Mouse (Mus musculus): ENCODE data around the gene Gba2. TPM values are rescaled to one million over a fixed set of nuclear protein-coding genes. Genes with fewer than 3 reads are reported as not detected.
"Not testable (repeated sequence)": the region's sequence is repeated elsewhere in the genome, so short reads cannot be mapped to it uniquely, and the experiment has no call there.

Gba2 gene
- polyA plus RNA-seq, 1 experiment, result 87.0 TPM

GRCm38 (mm10) chr4:43604099-43604498 is 25.4 kb upstream of the Gba2 start:
- no peak overlapping the region for H3K4me3 ChIP-seq (ENCODE audit: control insufficient read depth, insufficient read depth, low read length)
- 74% methylated on average over 3 of the region's 3 CpGs for WGBS
- no peak overlapping the region for H3K27ac ChIP-seq (ENCODE audit: control insufficient read depth, insufficient read depth, low read length)
- H3K27me3 ChIP-seq (ENCODE audit: control insufficient read depth, insufficient read depth, low read length), result no peaks in the 10 kb centered on the region
- DNase-seq, result no peak
- H3K36me3 ChIP-seq (ENCODE audit: control insufficient read depth, insufficient read depth, low read length), result no peaks in the 10 kb centered on the region
- TF ChIP-seq POLR2A (IDR thresholded peaks at IDR 0.05; ENCODE audit: control insufficient read depth, extremely low read depth, insufficient read depth, low read length, poor library complexity) (no peak), CTCF (IDR thresholded peaks at IDR 0.05; ENCODE audit: borderline replicate concordance, control insufficient read depth, extremely low read depth, insufficient read depth, low read length, poor library complexity) (no peak)
- no peaks in the 10 kb centered on the region for H3K4me1 ChIP-seq (replicated peaks; ENCODE audit: control insufficient read depth, insufficient read depth, low read length)

GRCm38 (mm10) chr4:43600195-43600934 is 21.7 kb upstream of the Gba2 start:
- no peaks in the 10 kb centered on the region for H3K4me1 ChIP-seq (replicated peaks; ENCODE audit: control insufficient read depth, insufficient read depth, low read length)
- H3K4me3 ChIP-seq (ENCODE audit: control insufficient read depth, insufficient read depth, low read length), result no peak overlapping the region
- TF ChIP-seq POLR2A (IDR thresholded peaks at IDR 0.05; ENCODE audit: control insufficient read depth, extremely low read depth, insufficient read depth, low read length, poor library complexity), result no peak
- TF ChIP-seq CTCF (IDR thresholded peaks at IDR 0.05; ENCODE audit: borderline replicate concordance, control insufficient read depth, extremely low read depth, insufficient read depth, low read length, poor library complexity), result no peak
- no peaks in the 10 kb centered on the region for H3K27me3 ChIP-seq (ENCODE audit: control insufficient read depth, insufficient read depth, low read length)
- WGBS, result 89% methylated on average over 9 of the region's 9 CpGs
- H3K27ac ChIP-seq (ENCODE audit: control insufficient read depth, insufficient read depth, low read length), result no peak overlapping the region
- no peak for DNase-seq
- H3K36me3 ChIP-seq (ENCODE audit: control insufficient read depth, insufficient read depth, low read length), result no peaks in the 10 kb centered on the region

- WGBS, result 94% methylated on average over 7 of the region's 7 CpGs
- H3K27me3 ChIP-seq (ENCODE audit: control insufficient read depth, insufficient read depth, low read length), result no peaks in the 10 kb centered on the region
- DNase-seq, result no peak
- no peaks in the 10 kb centered on the region for H3K4me1 ChIP-seq (replicated peaks; ENCODE audit: control insufficient read depth, insufficient read depth, low read length)
- H3K27ac ChIP-seq (ENCODE audit: control insufficient read depth, insufficient read depth, low read length), result no peak overlapping the region
- TF ChIP-seq POLR2A (IDR thresholded peaks at IDR 0.05; ENCODE audit: control insufficient read depth, extremely low read depth, insufficient read depth, low read length, poor library complexity) (no peak), CTCF (IDR thresholded peaks at IDR 0.05; ENCODE audit: borderline replicate concordance, control insufficient read depth, extremely low read depth, insufficient read depth, low read length, poor library complexity) (no peak)
- no peak overlapping the region for H3K4me3 ChIP-seq (ENCODE audit: control insufficient read depth, insufficient read depth, low read length)
- H3K36me3 ChIP-seq (ENCODE audit: control insufficient read depth, insufficient read depth, low read length), result no peaks in the 10 kb centered on the region
Measured at GRCm38 (mm10) chr4:43598650-43599380, 20.1 kb upstream of the Gba2 start.

GRCm38 (mm10) chr4:43598200-43598599 is 19.5 kb upstream of the Gba2 start:
- TF ChIP-seq POLR2A (IDR thresholded peaks at IDR 0.05; ENCODE audit: control insufficient read depth, extremely low read depth, insufficient read depth, low read length, poor library complexity) (no peak), CTCF (IDR thresholded peaks at IDR 0.05; ENCODE audit: borderline replicate concordance, control insufficient read depth, extremely low read depth, insufficient read depth, low read length, poor library complexity) (no peak)
- Histone ChIP-seq H3K4me3 (ENCODE audit: control insufficient read depth, insufficient read depth, low read length) (no peak overlapping the region), H3K27ac (ENCODE audit: control insufficient read depth, insufficient read depth, low read length) (no peak overlapping the region), H3K36me3 (ENCODE audit: control insufficient read depth, insufficient read depth, low read length) (no peaks in the 10 kb centered on the region), H3K4me1 (replicated peaks; ENCODE audit: control insufficient read depth, insufficient read depth, low read length) (no peaks in the 10 kb centered on the region), H3K27me3 (ENCODE audit: control insufficient read depth, insufficient read depth, low read length) (no peaks in the 10 kb centered on the region)
- no peak for DNase-seq
- 79% methylated on average over 4 of the region's 4 CpGs for WGBS

GRCm38 (mm10) chr4:43596597-43596996 is 17.9 kb upstream of the Gba2 start:
- 91% methylated on average over 2 of the region's 2 CpGs for WGBS

GRCm38 (mm10) chr4:43593453-43593852 is 14.8 kb upstream of the Gba2 start:
- 28% methylated on average over 3 of the region's 3 CpGs for WGBS
- Histone ChIP-seq H3K27ac (ENCODE audit: control insufficient read depth, insufficient read depth, low read length) (no peak overlapping the region), H3K27me3 (ENCODE audit: control insufficient read depth, insufficient read depth, low read length) (no peaks in the 10 kb centered on the region), H3K4me3 (ENCODE audit: control insufficient read depth, insufficient read depth, low read length) (no peak overlapping the region), H3K4me1 (replicated peaks; ENCODE audit: control insufficient read depth, insufficient read depth, low read length) (no peaks in the 10 kb centered on the region), H3K36me3 (ENCODE audit: control insufficient read depth, insufficient read depth, low read length) (no peaks in the 10 kb centered on the region)
- no peak for DNase-seq
- TF ChIP-seq POLR2A (IDR thresholded peaks at IDR 0.05; ENCODE audit: control insufficient read depth, extremely low read depth, insufficient read depth, low read length, poor library complexity) (no peak), CTCF (IDR thresholded peaks at IDR 0.05; ENCODE audit: borderline replicate concordance, control insufficient read depth, extremely low read depth, insufficient read depth, low read length, poor library complexity) (no peak)

More at GRCm38 (mm10) chr4:43596597-43596996, 17.9 kb upstream of the Gba2 start:
- not testable (repeated sequence) for H3K36me3 ChIP-seq (ENCODE audit: control insufficient read depth, insufficient read depth, low read length); H3K4me3 ChIP-seq (ENCODE audit: control insufficient read depth, insufficient read depth, low read length); H3K27me3 ChIP-seq (ENCODE audit: control insufficient read depth, insufficient read depth, low read length); H3K4me1 ChIP-seq (replicated peaks; ENCODE audit: control insufficient read depth, insufficient read depth, low read length); H3K27ac ChIP-seq (ENCODE audit: control insufficient read depth, insufficient read depth, low read length); DNase-seq

Data from thymus, adult 2 months (tissue).